Mouse (Mus musculus) embryonic facial prominence, embryonic 10.5 days (tissue): ENCODE measurements around the gene Tbce. TPM values are rescaled to one million over a fixed set of nuclear protein-coding genes. Genes with fewer than 3 reads are reported as not detected.
"Not testable (repeated sequence)": the region's sequence is repeated elsewhere in the genome, so short reads cannot be mapped to it uniquely, and the experiment has no call there.

ENCODE experiments used
- DNase-seq: peaks from one replicate; pipeline ENCODE4 v3.0.0-alpha.2; 2017; ENCODE audit warnings: low spot score
- H3K27ac ChIP-seq: fragments of 300-500 bp; sonication (generic); replicated peaks from 2 replicates; pipeline ENCODE4 v1.5.1; 2016; ENCODE audit warnings: mild to moderate bottlenecking
- H3K27me3 ChIP-seq: fragments of 300-500 bp; sonication (generic); replicated peaks from 2 replicates; pipeline ENCODE4 v1.6.1; 2016; ENCODE audit warnings: low read depth, mild to moderate bottlenecking; ENCODE audit not compliant: poor library complexity, severe bottlenecking
- H3K36me3 ChIP-seq: fragments of 300-500 bp; sonication (generic); replicated peaks from 2 replicates; pipeline ENCODE4 v1.6.1; 2016; ENCODE audit warnings: mild to moderate bottlenecking, moderate library complexity
- H3K4me1 ChIP-seq: fragments of 300-500 bp; sonication (generic); 2 replicates; pipeline ENCODE4 v1.6.1; 2016
- H3K4me3 ChIP-seq: fragments of 300-500 bp; sonication (generic); 2 replicates; pipeline ENCODE4 v1.5.1; 2016; ENCODE audit warnings: mild to moderate bottlenecking, moderate library complexity
- H3K9me3 ChIP-seq: fragments of 300-500 bp; sonication (generic); 2 replicates; pipeline ENCODE4 v1.6.1; 2016; ENCODE audit warnings: mild to moderate bottlenecking
- WGBS: fragments of 180-500 bp; shearing (Covaris S2); methylation state at CpG from one replicate; pipeline ENCODE4 v1.1.7; 2016; 5-methylcytosine and 5-hydroxymethylcytosine counted together
- polyA plus RNA-seq: library from polyadenylated mRNA; unstranded; fragments of >200 nt; fragmentation: Nextera tagmentation; extraction: Ambion mirVana; gene quantifications from 2 replicates; pipeline ENCODE4 v1.2.1, GENCODE M21; 2016

The Tbce gene
- polyA plus RNA-seq, 1 experiment from 2014 or later, result 49.1 TPM

DNA sequence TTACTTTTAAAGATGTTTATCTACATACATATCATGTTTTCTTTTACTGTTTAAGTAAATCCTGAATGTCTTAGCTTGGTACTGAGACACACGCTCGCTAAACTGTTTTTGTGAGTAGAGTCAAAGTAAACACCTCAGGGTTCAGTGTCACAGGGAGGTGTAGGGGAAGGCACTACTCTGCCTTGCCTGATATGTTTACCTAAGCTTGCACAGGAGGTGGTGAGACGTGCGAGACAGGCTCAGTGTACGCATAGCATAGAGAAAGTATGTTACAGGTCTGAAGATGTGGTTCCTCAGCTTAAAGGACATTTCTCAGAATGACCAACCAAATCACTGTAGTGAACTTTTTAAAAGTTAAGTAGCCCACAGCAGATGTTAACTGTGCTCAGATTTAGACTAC lies 42.0 kb downstream of the Tbce start:
- no peak overlapping the region for H3K27ac ChIP-seq
- H3K27me3 ChIP-seq, result no peaks in the 10 kb centered on the region
- H3K4me3 ChIP-seq, result no peak overlapping the region
- 89% methylated on average over 5 of the region's 5 CpGs for WGBS
- H3K4me1 ChIP-seq, result no peaks in the 10 kb centered on the region
- H3K9me3 ChIP-seq, result no peaks in the 10 kb centered on the region
- H3K36me3 ChIP-seq, result peaks cover 100% of the 10 kb centered on the region
- no peak for DNase-seq

DNA sequence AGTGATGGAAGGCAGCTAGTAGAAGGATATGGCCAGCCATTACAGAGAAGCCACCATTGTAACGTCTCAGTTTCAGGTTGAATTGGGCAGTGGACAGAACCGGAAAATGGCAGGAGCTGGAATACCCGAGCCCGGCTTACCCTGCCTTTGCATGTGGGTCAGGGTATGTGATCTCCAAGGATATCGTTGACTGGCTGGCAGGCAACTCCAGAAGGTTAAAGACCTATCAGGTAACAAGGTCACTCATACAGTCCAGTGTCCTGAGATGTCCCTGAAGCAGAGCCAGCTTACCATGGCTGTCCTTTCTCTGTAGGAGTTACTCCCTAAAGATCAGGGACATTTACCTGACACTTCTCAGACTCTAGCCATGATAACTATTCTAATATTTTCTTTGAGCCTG lies 44.4 kb downstream of the Tbce start:
- peaks cover 7% of the 10 kb centered on the region; the same call in 1 of the 2 replicates for H3K4me1 ChIP-seq
- no peak for DNase-seq
- peaks cover 97% of the 10 kb centered on the region for H3K36me3 ChIP-seq
- H3K9me3 ChIP-seq, result no peaks in the 10 kb centered on the region
- 87% methylated on average over 5 of the region's 5 CpGs for whole genome bisulfite sequencing
- no peaks in the 10 kb centered on the region for H3K27me3 ChIP-seq
- H3K27ac ChIP-seq, result no peak overlapping the region
- H3K4me3 ChIP-seq, result no peak overlapping the region

DNA sequence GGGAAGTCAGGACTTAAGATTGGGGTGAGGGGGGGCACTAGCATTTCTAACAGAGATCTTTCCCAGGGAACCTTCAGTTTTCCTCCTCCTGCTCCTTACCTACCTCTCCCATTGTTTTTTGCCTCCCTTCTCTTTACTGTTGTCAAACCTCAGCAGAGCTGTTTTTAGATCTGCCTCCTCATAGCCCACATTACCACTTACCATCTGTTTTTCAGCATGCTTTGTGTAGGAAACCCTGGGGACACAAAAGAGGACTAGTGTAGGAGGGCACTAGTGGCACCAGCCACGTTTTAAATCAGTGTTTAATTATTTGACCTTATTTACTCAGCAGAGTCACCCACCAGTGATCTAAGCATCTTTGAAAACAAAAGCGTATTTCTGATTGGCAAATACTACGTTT lies 46.4 kb downstream of the Tbce start:
- H3K9me3 ChIP-seq, result no peaks in the 10 kb centered on the region
- no peak overlapping the region for H3K27ac ChIP-seq
- H3K36me3 ChIP-seq, result peaks cover 89% of the 10 kb centered on the region
- H3K4me3 ChIP-seq, result no peak overlapping the region
- 78% methylated on average over 3 of the region's 3 CpGs for WGBS
- DNase-seq, result no peak
- peaks cover 11% of the 10 kb centered on the region; the same call in 1 of the 2 replicates for H3K4me1 ChIP-seq
- no peaks in the 10 kb centered on the region for H3K27me3 ChIP-seq

DNA sequence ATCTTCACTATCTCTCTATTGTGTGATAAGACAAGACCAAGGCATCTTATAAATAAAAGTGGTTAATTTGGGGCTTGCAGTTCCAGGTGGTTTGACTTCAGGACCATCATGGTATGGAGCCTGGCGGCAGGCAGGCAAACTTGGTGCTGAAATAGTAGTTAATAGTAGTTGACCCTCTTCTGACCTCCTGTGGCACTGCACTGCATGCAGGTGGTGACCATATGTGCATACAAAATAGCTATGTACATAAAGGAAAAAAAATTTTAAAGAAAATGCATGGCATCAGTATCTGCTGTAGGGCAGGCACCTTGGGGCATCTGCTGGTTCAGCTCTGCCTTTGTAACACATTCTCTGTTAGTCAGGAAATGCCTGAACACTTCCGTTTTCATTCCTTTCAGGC lies 49.0 kb downstream of the Tbce start:
- 46% methylated on average over 2 of the region's 2 CpGs for WGBS
- DNase-seq, result peak; percentile 23

DNA sequence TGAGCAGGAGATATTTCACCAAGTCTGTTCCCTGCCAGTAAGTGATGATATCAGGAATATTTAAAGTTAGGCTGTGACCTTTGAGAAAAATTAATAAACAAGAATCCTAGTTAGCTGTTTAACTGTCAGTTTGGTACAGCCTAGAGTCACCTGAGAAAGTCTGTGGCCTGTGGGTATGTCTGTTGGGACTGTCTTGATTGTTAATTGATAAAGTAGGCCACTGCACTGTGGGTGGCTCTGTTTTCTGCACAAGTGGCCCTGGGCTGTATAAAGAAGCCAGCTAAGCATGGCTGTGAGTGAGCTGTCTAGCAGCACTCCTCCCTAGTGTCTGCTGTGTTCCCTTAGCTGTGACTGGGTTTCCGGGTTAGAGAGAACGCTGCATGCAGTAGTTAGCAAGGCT lies 50.3 kb downstream of the Tbce start:
- H3K9me3 ChIP-seq, result no peaks in the 10 kb centered on the region
- no peaks in the 10 kb centered on the region for H3K27me3 ChIP-seq
- H3K36me3 ChIP-seq, result peaks cover 63% of the 10 kb centered on the region
- no peak for DNase-seq
- no peak overlapping the region for H3K4me3 ChIP-seq
- peaks cover 11% of the 10 kb centered on the region; the same call in 1 of the 2 replicates for H3K4me1 ChIP-seq
- WGBS, result 86% methylated on average over 2 of the region's 2 CpGs
- no peak overlapping the region for H3K27ac ChIP-seq

More for the DNA sequence above, 49.0 kb downstream of the Tbce start:
- no peaks in the 10 kb centered on the region for H3K9me3 ChIP-seq
- H3K4me3 ChIP-seq, result no peak overlapping the region
- H3K4me1 ChIP-seq, result peaks cover 11% of the 10 kb centered on the region; the same call in 1 of the 2 replicates
- no peaks in the 10 kb centered on the region for H3K27me3 ChIP-seq
- peaks cover 73% of the 10 kb centered on the region for H3K36me3 ChIP-seq
- H3K27ac ChIP-seq, result no peak overlapping the region

DNA sequence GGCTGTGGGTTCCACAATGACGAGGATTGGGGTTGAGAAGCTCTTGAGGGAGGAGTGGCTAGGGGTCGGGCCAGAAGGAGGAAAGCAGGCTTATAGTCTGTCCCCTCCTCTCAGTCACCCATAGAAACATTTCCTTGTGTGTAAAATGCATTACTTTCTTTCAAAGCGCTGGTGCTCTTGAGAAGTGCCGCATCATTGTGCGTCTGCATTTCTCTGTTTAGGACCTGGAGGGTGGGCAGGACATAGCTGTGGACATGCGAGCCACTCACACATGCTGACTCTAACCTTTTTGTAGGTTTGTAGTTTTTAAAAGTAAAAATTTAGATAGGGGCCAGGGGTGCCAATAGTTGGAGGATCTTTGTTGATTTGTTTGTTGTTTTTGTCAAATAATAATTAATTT lies 55.9 kb downstream of the Tbce start:
- no peak for DNase-seq
- Histone ChIP-seq H3K9me3 (no peaks in the 10 kb centered on the region), H3K27ac (no peak overlapping the region), H3K4me3 (no peak overlapping the region), H3K4me1 (no peaks in the 10 kb centered on the region), H3K36me3 (peaks cover 51% of the 10 kb centered on the region), H3K27me3 (no peaks in the 10 kb centered on the region)
- WGBS, result 90% methylated on average over 6 of the region's 6 CpGs

DNA sequence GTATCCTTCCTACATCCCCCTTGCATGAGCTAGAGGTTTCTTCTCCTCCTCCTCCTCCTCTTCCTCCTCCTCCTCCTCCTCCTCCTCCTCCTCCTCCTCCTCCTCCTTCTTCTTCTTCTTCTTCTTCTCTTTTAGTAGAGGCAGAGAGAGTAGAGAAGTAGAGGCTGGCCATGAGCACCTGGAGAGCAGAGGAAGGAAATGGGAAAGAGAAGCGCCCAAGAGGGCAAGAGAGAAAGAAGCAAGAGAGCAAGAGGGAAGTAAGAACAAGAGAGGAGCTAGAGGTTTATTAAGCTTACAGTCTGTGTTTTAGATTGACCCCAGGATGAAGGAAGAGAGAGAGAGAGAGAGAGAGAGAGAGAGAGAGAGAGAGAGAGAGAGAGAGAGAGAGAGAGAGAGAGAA lies 57.6 kb downstream of the Tbce start:
- 88% methylated on average over 1 of the region's 1 CpGs for WGBS
- DNase-seq, H3K27ac ChIP-seq, H3K4me1 ChIP-seq, H3K9me3 ChIP-seq, H3K27me3 ChIP-seq, H3K4me3 ChIP-seq: not testable (repeated sequence)
- H3K36me3 ChIP-seq, result peaks cover 50% of the 10 kb centered on the region

DNA sequence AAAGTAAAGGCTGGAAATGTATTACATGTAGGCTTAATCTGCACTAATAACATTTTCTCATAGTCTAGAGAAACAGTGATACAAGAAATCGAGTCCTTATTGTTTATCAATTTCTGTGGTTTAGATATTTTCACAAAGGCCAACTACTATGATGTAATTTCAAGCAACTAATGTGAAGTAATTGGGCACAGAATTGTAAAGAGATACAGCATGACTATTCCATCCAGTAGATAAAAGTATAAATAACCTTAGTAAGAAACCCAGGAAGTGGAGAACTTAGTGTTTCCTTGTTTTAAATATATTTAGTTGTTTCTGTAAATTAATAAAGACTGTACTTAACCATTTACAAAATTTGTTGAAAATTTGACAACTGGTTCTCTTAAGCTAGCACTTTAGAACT lies 69.6 kb downstream of the Tbce start:
- Histone ChIP-seq H3K4me3 (no peak overlapping the region), H3K27ac (no peak overlapping the region), H3K36me3 (peaks cover 52% of the 10 kb centered on the region), H3K4me1 (peaks cover 6% of the 10 kb centered on the region; the same call in 1 of the 2 replicates), H3K27me3 (no peaks in the 10 kb centered on the region), H3K9me3 (no peaks in the 10 kb centered on the region)
- DNase-seq, result no peak
- 86% methylated on average over 1 of the region's 1 CpGs for WGBS

DNA sequence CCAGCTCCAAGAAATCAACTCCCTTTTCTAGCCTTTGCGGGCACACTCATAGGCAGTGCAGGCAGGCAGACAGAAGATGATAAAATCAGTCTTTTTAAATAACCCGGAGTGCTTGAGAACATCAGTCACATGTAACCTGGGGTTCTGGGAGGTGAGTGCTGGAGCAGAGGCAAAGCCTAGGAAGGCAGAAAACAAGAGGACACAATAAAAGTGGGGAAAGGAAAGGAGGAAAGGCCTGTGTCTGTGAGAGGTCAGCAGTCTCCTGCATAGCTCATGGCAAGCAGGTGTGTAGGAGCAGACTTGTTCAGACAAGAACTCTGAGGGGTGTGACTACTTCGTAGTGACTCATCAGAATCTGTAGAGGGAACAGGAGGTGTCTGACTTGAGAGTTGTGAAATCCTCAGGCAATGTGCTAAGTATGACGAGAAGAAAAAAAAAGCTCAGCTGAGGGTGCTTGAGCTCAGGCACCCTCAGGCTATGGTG lies 70.8 kb downstream of the Tbce start:
- H3K27ac ChIP-seq, result no peak overlapping the region
- WGBS, result 90% methylated on average over 4 of the region's 4 CpGs
- H3K4me3 ChIP-seq, result no peak overlapping the region
- no peaks in the 10 kb centered on the region for H3K9me3 ChIP-seq
- peaks cover 59% of the 10 kb centered on the region for H3K36me3 ChIP-seq
- peaks cover 6% of the 10 kb centered on the region; the same call in 1 of the 2 replicates for H3K4me1 ChIP-seq
- no peaks in the 10 kb centered on the region for H3K27me3 ChIP-seq
- DNase-seq, result no peak

DNA sequence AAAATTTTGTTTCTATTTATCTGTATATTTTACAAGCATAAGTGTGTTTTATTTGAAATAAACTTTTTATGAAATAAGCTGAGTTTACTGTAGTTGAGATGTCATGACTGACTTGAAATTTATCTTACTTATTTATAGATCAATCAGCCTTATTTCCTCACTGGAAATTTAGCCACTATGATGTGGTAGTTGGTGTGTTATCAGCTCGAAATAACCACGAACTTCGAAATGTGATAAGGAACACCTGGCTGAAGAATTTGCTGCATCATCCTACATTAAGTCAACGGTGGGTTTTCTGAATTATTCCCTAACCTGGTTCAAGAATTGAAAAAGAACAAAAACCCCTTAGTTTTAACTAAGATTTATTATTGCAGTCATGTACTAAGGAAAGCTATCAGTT lies 73.3 kb downstream of the Tbce start:
- H3K9me3 ChIP-seq, result no peaks in the 10 kb centered on the region
- peaks cover 6% of the 10 kb centered on the region; the same call in 1 of the 2 replicates for H3K4me1 ChIP-seq
- no peak overlapping the region for H3K4me3 ChIP-seq
- H3K27me3 ChIP-seq, result no peaks in the 10 kb centered on the region
- no peak for DNase-seq
- no peak overlapping the region for H3K27ac ChIP-seq
- 89% methylated on average over 4 of the region's 4 CpGs for WGBS
- peaks cover 48% of the 10 kb centered on the region for H3K36me3 ChIP-seq

DNA sequence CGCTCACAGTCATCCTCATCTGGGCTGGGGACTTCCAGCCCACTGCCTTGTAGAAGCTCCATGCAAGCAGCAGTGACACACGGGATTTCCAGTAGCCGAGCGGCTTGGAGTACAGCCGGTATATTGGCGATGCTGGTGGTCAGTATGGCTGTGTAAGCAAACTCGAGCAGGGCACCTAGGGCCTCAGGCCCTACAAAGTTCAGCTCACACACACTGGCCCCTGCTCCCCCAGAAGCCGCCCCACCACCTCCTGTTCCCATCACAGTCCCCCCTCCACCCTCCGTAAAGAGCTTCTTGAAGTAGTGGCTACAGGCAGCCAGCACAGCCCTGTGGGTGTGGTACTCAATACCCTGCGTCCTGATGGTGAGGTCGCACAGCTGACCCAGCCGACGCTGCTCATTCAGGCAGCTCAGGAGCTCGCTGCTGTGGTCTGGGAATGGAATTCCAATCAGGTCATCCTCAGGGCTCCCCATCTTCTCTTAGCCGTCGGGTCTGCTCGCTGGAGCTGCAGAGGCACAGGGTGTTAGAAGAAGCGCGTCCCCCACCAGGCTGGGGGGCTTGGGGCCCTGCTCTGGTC lies 74.0 kb downstream of the Tbce start:
- Histone ChIP-seq H3K27ac (no peak overlapping the region), H3K4me1 (peaks cover 6% of the 10 kb centered on the region; the same call in 1 of the 2 replicates), H3K9me3 (no peaks in the 10 kb centered on the region), H3K27me3 (no peaks in the 10 kb centered on the region), H3K4me3 (no peak overlapping the region), H3K36me3 (peaks cover 47% of the 10 kb centered on the region)
- 75% methylated on average over 19 of the region's 19 CpGs for WGBS
- no peak for DNase-seq

DNA sequence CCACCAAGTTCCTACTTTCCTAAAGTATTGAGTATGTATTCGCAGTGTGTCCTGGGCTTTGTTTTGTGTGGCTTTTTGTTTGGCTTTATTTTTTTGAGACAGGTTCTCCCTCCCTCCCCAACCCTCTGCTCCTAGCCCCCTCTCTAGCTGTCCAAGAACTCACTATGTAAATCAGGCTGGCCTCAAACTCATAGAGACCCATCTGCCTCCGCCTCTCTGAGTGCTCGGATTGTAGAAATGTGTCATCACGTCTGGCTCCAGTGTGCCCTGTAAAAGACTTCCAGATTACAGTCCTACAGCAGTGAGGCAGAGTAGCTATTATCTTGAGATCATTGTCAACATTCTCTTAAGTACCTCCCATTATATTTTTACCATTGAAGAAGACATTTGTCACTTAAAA lies 78.4 kb downstream of the Tbce start:
- 89% methylated on average over 4 of the region's 4 CpGs for WGBS
- Histone ChIP-seq H3K4me1 (peaks cover 11% of the 10 kb centered on the region; the same call in 1 of the 2 replicates), H3K27ac (no peak overlapping the region), H3K4me3 (no peak overlapping the region), H3K27me3 (no peaks in the 10 kb centered on the region), H3K9me3 (no peaks in the 10 kb centered on the region), H3K36me3 (peaks cover 53% of the 10 kb centered on the region)
- no peak for DNase-seq

DNA sequence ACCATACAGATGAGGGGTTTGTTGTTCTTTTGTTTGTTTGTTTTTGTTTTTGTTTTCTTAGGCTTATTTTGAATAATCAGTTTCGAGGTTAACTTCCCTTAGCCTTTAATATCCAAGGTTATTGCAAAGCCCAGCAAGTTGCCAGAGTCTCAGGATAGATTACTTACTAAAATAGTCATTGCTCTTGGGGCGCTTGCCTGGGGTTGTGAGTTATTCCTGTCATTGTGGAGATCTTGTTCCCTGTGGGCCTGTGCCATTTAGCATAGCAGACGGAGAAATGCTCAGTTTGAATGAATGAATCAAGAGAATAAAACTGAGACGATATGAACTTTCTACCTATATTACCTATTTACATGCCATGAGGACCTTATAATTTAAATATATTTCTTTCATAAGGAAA lies 79.2 kb downstream of the Tbce start:
- Histone ChIP-seq H3K27me3 (no peaks in the 10 kb centered on the region), H3K27ac (no peak overlapping the region), H3K9me3 (no peaks in the 10 kb centered on the region), H3K36me3 (peaks cover 48% of the 10 kb centered on the region), H3K4me3 (no peak overlapping the region), H3K4me1 (peaks cover 12% of the 10 kb centered on the region)
- DNase-seq, result no peak
- whole genome bisulfite sequencing, result 91% methylated on average over 4 of the region's 4 CpGs
